Mouse (Mus musculus): Measurements from ENCODE around the gene Slc12a1.
A peak's percentile ranks its signal among the peaks of the same experiment; 100 is the strongest.

The Slc12a1 gene

GRCm38 (mm10) chr2:125208894-125209596 lies 56.7 kb downstream of the Slc12a1 start:
- DNase-seq (ENCODE audit: low read depth, low spot score) = peak; percentile 18

GRCm38 (mm10) chr2:125211831-125212510 lies 59.7 kb downstream of the Slc12a1 start:
- DNase-seq (ENCODE audit: low read depth, low spot score) = no peak

- DNase-seq (ENCODE audit: low read depth, low spot score) = peak; percentile 42
These were observed 62.3 kb downstream of the Slc12a1 start for GRCm38 (mm10) chr2:125214592-125214991.

GRCm38 (mm10) chr2:125217286-125217685 lies 65.0 kb downstream of the Slc12a1 start:
- DNase-seq (ENCODE audit: low read depth, low spot score) = no peak

GRCm38 (mm10) chr2:125218566-125218965 lies 66.3 kb downstream of the Slc12a1 start:
- DNase-seq (ENCODE audit: low read depth, low spot score) = no peak

GRCm38 (mm10) chr2:125219268-125219667 lies 67.0 kb downstream of the Slc12a1 start:
- no peak for DNase-seq (ENCODE audit: low read depth, low spot score)

- DNase-seq (ENCODE audit: low read depth, low spot score) = no peak
These were observed 69.4 kb downstream of the Slc12a1 start for GRCm38 (mm10) chr2:125221673-125222072.

GRCm38 (mm10) chr2:125228472-125229409 lies 76.4 kb downstream of the Slc12a1 start:
- DNase-seq (ENCODE audit: low read depth, low spot score) = no peak

GRCm38 (mm10) chr2:125232183-125232582 lies 79.9 kb downstream of the Slc12a1 start:
- DNase-seq (ENCODE audit: low read depth, low spot score) = no peak

- DNase-seq (ENCODE audit: low read depth, low spot score) = no peak
These were observed 81.2 kb downstream of the Slc12a1 start for GRCm38 (mm10) chr2:125233537-125233936.

GRCm38 (mm10) chr2:125234049-125234448 lies 81.7 kb downstream of the Slc12a1 start:
- no peak for DNase-seq (ENCODE audit: low read depth, low spot score)

- DNase-seq (ENCODE audit: low read depth, low spot score) = no peak
These were observed 93.4 kb downstream of the Slc12a1 start for GRCm38 (mm10) chr2:125245545-125246285.

GRCm38 (mm10) chr2:125246669-125247068 lies 94.4 kb downstream of the Slc12a1 start:
- no peak for DNase-seq (ENCODE audit: low read depth, low spot score)

- DNase-seq (ENCODE audit: low read depth, low spot score) = peak; percentile 87
These were observed 95.0 kb downstream of the Slc12a1 start, which contains the start of gene Dut for GRCm38 (mm10) chr2:125247108-125247961. Gene Dut (plus strand): TSS chr2:125247190.

- DNase-seq (ENCODE audit: low read depth, low spot score) = no peak
These were observed 95.6 kb downstream of the Slc12a1 start for GRCm38 (mm10) chr2:125247962-125248235.

GRCm38 (mm10) chr2:125248256-125248655 lies 96.0 kb downstream of the Slc12a1 start:
- DNase-seq (ENCODE audit: low read depth, low spot score) = no peak

- DNase-seq (ENCODE audit: low read depth, low spot score) = no peak
These were observed 97.0 kb downstream of the Slc12a1 start for GRCm38 (mm10) chr2:125249339-125249738.

GRCm38 (mm10) chr2:125249874-125250273 lies 97.6 kb downstream of the Slc12a1 start:
- no peak for DNase-seq (ENCODE audit: low read depth, low spot score)

GRCm38 (mm10) chr2:125251781-125252180 lies 99.5 kb downstream of the Slc12a1 start:
- no peak for DNase-seq (ENCODE audit: low read depth, low spot score)

GRCm38 (mm10) chr2:125252275-125252674 lies 100.0 kb downstream of the Slc12a1 start:
- DNase-seq (ENCODE audit: low read depth, low spot score) = no peak

GRCm38 (mm10) chr2:125253699-125254098 lies 101.4 kb downstream of the Slc12a1 start:
- DNase-seq (ENCODE audit: low read depth, low spot score) = no peak

Data from brain, embryonic 18.5 days (tissue).